Mouse (Mus musculus) large intestine, adult 2 months (tissue): ENCODE results near the gene Ppp1r1b. TPM values are rescaled to one million over a fixed set of nuclear protein-coding genes. Genes with fewer than 3 reads are reported as not detected.

Experiments
- DNase-seq: peaks from one replicate; pipeline ENCODE4 v3.0.0-alpha.2; 2012; ENCODE audit warnings: low read depth, low spot score
- WGBS: fragments of 180-500 bp; shearing (Covaris S2); methylation state at CpG from one replicate; pipeline ENCODE4 v1.1.7; 2018; 5-methylcytosine and 5-hydroxymethylcytosine counted together
- polyA plus RNA-seq: library from polyadenylated mRNA; depleted of rRNA; stranded (reverse); fragments of >200 nt; gene quantifications from 2 replicates; pipeline ENCODE4 v1.2.3, GENCODE M21; 2012

Gene Ppp1r1b
- polyA plus RNA-seq, 1 experiment, result 459 TPM

DNA sequence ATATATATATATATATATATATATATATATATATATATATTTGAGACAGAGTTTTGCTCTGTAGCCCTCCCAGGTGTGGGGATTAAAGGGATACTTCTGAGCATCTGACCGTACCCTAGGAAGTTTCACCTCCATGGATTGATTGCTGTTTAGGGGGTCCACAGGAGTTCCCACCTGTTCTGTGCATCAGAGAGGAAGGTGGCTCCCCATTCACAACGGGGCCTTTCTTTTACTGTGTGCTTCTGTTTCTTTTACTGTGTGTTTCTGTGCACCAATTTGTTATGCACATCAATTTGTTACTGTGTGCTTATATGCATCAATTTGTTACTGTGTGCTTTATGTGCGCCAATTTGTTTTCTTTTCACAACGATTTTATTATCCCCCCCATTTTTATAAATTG is 7.0 kb upstream of the Ppp1r1b start:
- 78% methylated on average over 4 of the region's 4 CpGs for WGBS

DNA sequence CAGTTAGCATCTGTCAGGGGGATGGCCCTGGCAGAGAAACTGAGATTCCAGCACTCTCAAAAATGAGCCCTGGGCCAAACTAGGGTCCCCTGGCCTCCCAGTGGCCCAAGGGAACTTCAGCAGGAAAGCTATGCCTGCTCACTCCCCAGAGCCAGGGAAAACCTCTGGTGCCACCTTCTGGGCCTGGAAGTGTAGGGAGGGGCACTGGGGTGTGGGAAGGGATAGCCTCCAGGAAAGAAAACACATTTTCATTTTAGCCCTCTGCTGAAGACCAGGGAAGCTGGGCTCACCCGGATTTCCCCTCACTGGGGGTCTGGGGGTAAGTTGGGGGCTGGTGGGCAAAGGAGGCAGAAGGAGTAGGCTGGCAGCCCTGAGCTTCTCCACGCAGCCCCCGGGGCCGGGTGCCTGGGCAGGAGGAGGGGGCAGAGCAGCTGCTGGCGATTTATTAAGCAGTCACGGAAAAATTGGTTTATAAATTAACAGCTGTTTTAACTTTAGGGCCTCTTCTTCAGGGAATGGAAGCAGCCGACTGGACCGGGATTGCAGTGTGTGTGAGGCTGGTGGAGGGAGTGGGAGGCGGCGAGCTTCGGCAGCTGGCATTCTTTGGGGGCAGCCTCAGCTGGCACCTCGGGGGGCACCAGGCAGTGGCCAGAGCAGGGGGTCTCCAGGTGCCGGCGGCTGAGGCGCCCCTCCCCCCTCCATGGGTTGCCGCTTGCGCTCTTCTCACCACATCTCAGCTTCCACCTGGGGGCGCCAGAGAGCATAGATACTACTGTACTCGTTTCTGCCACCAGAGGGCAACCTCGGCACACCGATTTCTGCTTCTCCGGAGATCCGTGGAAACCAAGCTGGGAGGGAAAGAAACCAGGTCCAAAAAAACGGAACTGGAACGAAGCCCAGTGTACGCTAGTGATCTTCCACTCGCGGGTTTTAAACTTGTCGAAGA is 5.9 kb upstream of the Ppp1r1b start:
- DNase-seq, result no peak
- 2% methylated on average over 28 of the region's 29 CpGs for WGBS

More for the DNA sequence above, 7.0 kb upstream of the Ppp1r1b start:
- no peak for DNase-seq

DNA sequence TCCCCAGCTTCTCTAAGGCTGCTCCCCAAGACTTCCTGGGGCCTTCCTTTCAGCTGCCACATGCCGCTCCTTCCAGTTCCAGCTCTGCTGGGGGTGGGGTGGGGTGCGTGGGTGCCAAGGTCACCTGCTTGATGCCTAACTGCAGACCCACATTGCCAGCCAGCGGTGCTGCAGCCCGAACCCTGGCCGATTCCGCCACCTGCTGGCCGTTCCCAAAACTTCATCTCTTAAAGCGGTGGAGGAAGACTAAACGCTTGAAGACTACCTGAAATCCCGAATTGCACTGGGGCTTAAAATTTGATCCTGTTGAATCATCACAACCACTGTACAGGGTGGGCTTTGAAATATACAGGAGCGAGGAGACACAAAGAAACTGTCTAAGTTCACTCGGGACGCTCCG is 3.0 kb upstream of the Ppp1r1b start:
- DNase-seq, result no peak
- WGBS, result under 1% methylated on average over 14 of the region's 14 CpGs

DNA sequence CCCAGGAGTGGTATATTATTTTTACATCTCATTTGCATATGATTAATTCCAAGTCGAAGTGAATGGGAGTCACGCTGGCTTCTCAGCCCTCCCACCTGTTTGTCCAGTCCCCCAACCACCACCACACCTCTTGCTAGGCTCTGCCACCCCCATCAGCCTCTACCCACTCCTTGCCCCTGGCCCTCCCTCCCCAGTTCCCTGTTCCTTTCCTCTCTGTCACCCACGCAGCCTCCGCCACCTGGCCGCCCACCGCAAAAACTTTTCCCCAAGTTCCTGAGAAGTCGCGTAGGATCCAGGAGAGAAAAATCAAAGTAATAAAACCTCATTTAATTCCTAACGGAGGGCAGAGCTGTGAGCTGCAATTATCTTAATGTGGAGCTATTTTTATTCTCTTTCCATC is 2.0 kb upstream of the Ppp1r1b start:
- WGBS, result 11% methylated on average over 9 of the region's 9 CpGs
- no peak for DNase-seq

DNA sequence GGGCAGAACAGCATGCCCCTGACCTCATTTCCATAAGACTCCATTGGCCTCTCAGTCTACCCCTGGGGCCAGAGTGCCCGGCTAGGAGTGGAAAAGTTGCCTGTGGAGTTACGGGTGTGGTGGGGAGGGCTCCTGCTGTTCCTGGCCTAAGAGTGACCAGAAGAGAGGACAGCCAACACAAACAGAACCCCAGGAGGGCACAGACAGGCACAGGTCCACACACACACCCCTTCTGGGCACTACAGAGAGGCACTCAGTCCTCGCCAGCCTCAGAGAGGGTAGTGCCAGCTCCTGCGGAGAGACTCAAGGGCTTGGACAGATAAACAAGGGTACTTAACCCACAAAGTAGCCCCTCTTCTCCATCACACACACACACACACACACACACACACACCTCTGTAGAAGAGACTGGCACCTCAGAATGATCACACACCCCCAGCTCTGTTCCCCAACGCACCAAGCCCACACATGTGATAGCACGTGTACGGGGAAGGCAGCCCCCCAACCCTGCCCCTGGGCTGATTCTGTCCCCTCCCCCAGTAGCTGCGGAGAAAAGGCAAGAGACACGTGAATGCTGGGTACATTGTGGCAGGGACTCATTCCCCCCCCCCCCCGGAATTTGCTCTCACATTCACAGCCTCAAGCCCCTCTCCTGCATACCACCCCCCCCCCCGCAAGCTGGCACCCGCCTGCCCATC is 670 bp upstream of the Ppp1r1b start:
- DNase-seq, result no peak
- 10% methylated on average over 12 of the region's 12 CpGs for WGBS

DNA sequence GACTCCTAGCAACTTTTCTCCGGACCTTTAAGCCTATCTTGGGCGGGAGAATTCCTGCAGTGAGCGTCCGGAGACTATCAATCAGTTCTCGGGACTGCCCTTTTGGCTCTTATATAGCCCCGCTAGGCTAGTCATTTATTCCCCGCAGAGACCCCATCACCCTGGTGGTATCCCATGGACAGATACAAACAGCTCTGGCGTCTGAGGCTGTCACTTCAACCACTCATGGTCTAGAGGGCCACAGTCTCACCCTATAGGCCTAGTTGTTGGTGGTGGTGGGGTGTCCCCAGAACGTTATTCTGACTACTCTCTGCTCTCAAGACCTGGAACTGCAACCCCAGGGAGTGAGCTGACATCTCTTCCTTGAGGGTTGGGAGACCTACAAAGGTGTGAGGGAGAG is 1.1 kb downstream of the Ppp1r1b start:
- WGBS, result 11% methylated on average over 9 of the region's 9 CpGs
- no peak for DNase-seq

DNA sequence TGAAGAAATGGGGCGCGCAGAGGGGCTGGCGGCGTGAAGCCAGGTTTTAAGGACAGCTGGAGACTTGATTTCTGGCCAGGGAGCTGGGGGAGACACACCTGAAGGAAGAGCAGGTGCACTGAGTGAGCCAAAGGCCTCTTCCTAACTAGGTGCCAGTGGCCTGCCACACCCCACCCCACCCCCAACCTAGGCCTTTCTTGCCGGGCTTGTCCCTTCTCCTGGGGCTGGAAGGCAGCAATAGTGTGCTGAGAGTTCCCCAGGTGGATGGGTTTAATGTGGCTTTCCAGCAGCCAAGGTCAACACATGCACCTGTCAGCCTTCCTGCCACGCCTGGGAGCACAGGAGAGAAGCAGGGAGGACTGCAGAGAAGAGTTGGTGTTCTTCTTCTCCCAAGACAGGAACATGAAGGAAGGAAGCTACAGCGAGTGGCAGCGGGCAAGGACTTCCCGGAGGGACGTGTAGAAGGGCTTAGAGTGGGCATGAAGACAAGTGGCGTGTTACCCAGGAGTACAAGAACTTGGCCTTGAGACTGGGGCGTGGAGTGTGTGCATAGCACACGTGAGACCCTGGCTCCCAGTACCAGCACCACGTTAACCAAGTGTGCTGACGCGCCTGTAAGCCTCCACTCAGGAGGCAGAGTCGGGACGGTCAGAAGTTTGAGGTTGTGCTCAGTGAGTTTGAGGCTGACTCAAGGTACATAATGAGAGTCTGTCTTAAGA is 4.2 kb downstream of the Ppp1r1b start:
- WGBS, result 24% methylated on average over 18 of the region's 18 CpGs
- DNase-seq, result no peak

DNA sequence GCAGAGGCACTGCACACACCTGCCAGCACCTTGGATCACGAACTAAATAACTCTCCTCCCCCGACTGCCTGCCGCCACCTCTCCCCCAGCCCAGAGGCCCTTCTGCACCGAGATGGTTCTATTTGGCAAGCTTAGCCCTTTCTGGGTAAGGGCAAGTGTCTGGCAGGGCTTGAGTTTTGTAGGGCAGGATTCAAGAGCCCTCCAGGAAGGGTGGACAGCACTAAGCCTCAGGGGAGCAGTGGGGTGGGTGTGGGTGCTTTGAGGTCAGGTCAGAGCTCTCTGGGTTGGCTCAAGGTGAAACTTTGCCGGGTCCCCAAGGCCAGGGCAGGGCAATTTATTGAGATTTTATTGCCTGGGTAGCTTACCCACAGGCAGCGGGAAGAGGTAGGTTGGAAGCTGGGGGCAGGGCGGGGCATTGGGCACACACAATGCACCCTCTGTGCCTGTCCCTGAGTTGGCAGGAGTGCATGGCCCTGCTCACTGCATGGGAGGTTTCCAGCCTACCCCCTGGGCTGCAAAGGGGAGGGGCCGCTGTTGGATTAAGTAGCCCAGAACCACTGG is 5.5 kb downstream of the Ppp1r1b start:
- no peak for DNase-seq
- 11% methylated on average over 8 of the region's 8 CpGs for WGBS

DNA sequence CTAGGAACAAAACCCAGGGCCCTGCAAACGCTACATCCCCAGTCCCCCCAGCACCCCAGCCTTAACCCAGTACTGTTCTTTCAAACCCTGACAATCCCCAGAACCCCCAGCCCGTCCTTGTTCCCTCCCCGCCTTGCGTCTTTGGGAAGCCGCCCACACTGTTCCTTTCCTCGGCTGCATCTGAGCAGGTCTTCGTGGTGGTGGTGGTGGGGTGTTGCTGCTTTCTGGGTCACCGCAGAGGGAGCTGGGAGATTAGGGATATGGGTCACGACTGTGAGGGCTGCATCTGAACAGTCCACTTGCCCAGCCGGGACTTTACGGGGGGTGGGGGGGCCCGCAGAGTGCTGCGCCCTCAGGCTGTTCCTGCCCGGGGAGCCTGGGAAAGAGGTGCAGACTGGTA is 6.2 kb downstream of the Ppp1r1b start:
- WGBS, result 26% methylated on average over 14 of the region's 14 CpGs
- DNase-seq, result no peak

DNA sequence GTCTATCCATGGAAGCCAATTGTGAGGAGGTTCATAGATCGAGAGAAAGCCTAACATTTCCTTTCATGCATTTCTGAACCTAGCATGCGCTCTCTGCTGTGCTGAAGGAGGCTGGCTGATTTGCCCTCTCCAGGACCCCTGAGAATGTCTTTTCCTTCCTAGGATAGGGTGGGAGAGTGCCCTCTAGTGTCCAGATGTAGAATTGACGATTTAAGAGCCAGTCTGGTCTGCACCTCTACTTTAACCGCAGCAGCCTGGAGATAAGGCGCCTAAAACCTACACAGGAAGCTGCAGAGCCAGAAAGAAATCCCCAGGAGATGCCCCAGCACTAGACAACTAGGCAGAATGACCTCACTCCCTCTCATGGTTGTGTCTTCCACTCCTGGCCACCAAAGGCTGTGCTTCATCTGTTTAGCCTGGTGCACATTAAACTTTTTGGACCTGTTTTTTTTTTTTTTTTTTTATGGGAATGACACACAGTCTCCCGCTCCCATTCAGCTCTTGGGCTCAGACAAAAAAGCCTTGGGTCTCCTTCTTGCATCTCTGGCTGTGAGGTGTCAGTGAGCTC is 7.6 kb downstream of the Ppp1r1b start:
- WGBS, result 17% methylated on average over 6 of the region's 6 CpGs
- no peak for DNase-seq

DNA sequence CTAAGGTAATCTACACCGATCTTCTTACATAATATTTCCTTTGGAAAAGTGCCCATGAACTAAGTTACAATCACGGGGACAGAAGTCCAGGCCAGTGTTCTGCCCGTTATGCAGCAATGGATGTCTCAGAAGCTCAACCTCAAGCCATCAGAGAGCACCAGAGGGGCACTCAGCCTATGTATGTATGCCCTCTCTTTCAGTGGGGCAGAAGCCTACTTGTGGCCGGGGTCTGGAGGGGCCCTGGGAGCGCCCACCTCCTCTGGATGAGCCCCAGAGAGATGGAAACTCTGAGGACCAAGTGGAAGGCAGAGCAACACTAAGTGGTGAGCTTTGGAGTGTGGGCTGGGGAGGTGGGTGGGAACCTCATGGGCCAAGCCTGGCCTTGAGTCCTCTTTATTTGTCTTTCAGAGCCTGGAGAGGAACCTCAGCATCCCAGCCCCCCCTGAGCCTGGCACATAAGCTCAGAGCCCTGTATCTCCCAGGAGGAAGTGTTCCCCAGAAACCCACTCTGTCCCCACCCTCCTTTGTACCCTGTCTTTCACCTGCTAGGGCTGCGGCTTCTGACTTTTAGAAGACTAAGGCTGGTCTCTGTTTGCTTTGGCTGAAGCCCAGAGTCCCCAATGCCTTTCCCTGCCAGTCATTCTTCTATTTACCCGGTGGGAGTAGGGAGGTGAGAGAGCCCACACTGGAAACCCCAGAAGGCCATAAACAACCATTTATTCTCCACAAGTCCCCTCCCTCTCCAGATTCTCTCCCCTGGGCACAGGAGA is 8.6 kb downstream of the Ppp1r1b start:
- DNase-seq, result no peak
- WGBS, result 20% methylated on average over 7 of the region's 7 CpGs

DNA sequence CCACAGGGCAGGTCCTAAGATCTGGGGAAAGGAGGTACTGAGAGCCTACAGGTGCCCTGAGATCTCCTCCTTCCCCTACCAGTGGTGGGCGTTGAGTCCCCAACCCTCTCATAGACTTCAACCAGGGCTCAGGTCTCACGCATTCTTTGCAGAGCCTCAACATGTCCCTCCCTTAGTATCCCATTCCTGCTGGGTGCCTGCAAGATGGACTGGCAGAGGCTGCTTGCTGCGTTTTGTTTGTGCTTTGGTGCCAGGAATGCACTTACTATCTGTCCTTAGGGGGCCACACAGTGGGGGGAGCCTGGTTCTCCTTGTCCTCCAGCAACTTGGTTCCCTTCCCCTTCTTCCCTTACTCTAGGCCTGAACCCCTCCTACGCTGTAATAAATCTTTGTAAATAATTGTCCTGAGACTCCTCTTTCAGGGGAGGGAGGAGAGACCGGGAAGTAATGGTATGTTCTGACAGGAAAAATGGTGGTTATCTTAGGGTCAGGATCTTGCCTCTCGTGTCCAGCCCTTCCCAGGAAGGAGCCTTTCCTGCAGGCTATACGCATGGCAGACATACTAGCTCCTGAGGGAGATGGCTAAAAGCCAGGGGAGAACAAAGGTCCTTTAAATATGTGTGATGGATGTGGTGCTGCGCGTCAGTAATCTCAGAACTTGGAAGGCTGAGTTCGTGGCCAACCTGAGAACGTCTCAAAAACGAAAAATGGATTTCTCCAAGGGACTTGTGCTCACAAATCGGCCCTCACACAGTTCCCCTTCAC is 9.4 kb downstream of the Ppp1r1b start:
- 7% methylated on average over 13 of the region's 13 CpGs for WGBS
- DNase-seq, result no peak

DNA sequence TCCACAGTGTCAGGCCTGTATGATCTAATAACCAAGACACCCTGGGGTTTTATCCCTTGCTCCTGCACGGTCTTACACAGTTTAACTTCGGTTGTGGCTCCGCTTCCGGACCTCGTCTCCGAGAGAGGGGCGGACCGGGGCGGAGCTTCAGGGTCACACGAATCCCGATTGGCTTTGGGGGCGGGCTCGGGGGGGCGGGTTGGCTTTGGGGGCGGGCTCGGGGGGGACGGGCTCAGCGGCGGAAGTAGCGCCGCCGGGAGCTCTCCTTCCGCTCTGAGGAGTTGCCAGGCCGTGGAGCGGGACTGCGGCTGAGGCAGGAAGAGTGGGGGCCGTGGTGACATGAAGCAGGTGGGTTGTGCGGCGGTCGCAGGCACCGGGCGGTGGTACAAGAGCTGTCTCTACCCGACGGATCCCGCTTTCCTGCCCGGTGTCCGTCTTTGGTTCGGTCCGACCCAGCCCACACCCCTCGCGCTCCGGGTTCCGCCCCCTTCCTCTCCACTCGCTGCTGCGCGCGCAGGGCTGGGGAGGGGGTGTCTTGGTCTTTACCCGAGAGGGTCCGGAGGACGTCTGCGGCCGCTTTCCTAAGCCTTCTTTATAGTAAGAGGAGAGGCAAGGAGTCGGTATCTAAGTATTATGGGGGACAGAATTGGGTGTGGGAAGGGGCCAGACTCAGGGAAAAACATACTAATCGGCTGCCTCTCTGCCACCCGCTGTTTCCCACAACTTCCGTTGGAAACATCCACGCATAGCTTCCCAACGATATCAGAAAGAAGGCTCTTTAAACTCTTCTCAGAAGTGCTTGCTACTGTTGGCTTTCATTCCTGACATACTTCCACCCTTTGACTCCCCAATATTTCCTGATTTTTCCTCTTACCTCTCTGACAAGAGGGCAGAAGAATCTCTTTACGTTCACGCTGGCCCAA is 10.2 kb downstream of the Ppp1r1b start, which contains the start of gene Stard3:
Gene Stard3 (plus strand): TSS at position 208 of the 923 bp plus-strand sequence.
- under 1% methylated on average over 60 of the region's 60 CpGs for WGBS
- no peak for DNase-seq

DNA sequence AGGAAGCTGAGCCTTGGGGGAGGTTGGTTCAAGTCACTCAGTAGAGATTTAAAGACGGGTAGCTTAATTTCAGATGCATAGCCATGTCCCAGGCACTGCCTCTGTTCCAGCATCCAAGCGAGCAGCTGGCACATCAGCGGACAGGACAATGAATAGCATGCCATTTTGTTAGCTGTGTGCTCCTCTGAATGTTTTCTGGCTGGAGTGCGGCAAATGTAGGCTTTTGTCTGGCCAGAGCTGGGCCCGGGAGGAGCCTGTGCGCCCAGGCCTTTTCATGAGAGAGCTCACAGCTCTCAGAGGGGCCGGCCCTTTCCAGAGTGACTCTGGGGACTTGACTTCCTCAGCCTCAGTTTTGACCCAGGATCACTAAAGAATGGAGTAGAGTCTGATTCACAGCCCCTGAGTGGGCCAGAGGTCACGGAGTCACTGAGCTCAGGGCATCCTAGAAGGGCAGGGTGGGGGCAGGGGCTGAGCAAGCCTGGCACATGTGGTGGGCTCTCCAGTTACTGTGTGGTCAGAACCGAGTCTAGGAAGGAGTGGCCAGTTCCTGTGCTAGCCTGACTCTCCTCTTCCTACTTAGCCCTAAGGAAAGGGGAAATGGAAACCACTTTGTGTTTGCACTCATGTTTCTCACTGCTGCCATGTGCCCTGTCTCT is 12.8 kb downstream of the Ppp1r1b start:
- WGBS, result 67% methylated on average over 9 of the region's 9 CpGs
- no peak for DNase-seq

DNA sequence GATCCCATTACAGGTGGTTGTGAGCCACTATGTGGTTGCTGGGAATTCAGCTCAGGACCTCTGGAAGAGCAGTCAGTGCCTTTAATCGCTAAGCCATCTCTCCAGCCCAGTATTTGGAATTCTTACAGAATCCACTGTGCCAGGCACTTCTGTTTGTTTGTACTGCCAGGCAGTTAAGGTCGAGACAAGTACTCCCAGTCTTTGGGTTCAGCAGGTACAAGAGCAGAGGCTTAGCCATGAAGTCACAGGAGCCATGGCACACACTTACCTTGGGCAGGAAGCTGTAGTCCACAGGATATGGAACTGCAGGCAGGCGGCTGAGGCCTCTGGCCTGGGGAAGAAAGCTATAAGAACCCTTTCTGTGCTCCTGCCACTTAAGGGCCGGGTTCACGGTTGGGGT is 15.6 kb downstream of the Ppp1r1b start:
- 26% methylated on average over 5 of the region's 5 CpGs for WGBS
- DNase-seq, result no peak

DNA sequence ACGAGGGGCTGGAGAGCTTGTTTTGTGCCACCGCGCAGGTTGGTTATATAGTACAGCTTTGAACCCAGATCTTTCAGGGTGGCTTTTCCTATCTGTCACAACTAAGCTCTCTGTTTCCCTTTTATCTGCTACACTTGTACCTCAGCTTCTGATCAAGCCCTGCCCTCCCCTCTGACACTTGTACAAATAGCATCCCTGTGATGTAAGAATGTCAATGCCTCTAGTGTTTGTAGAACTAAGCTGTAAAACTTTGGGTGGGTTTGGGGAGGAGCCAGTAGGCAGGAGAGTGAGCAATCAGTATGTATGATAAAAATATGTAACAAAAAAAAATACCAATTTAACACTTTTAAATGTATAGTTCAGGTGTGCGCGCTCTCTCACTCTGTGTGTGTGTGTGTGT is 16.2 kb downstream of the Ppp1r1b start:
- DNase-seq, result no peak
- 33% methylated on average over 5 of the region's 5 CpGs for WGBS

DNA sequence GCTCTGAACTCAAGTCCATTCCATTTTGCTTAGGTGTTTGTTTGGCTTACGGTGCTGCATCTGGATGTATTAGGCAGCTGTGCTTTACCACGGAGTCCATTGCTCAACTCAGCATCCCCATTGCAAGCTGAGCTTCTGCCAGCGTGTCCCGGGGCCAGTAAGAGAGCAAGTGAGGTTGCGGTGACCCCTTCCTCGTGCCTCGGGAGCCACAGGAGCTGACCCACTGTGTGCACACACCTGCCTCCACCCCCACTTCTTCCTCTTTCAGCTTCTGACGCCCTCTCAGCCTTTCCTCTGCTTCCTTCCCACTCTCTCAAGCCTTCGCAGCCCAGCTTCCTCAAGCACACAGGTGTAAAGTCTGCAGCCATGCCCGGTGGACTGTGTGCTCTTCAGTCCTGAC is 18.1 kb downstream of the Ppp1r1b start:
- DNase-seq, result no peak
- 66% methylated on average over 10 of the region's 10 CpGs for WGBS
